Mouse (Mus musculus) frontal cortex, adult 2 months (tissue): ENCODE measurements around the gene Lsm4. TPM values are rescaled to one million over a fixed set of nuclear protein-coding genes. Genes with fewer than 3 reads are reported as not detected.

Source experiments
- DNase-seq, 2 experiments: peaks; one replicate each; pipeline ENCODE4 v3.0.0; 2022; ENCODE audit warnings: low spot score in 1 of 2; ENCODE audit errors: extremely low spot score in 1 of 2
- polyA plus RNA-seq: library from polyadenylated mRNA; depleted of rRNA; stranded (reverse); fragments of >200 nt; gene quantifications from 2 replicates; pipeline ENCODE4 v1.2.3, GENCODE M21; 2012

Lsm4 gene
- polyA plus RNA-seq, 1 experiment: 113 TPM

DNA sequence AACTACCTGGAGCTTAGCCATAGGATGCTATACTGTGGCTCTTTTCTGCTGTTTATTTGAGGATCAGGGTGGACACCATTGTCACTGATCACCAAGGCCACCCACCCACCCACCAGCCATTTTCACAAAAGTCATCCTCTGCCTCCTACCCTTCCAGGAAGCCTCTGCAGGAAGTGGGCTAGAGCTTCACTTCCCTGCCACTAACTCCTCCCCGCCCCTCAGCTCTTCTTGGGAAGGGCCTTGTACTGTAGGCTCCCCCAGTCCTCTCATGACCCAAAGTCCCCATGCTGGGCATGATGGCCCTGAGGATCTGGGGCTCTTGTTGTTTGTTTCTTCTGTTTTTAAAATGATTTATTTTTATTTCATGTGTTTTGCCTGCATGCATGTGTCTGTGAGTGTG, 2.3 kb downstream of the Lsm4 start:
- DNase-seq: no peak

DNA sequence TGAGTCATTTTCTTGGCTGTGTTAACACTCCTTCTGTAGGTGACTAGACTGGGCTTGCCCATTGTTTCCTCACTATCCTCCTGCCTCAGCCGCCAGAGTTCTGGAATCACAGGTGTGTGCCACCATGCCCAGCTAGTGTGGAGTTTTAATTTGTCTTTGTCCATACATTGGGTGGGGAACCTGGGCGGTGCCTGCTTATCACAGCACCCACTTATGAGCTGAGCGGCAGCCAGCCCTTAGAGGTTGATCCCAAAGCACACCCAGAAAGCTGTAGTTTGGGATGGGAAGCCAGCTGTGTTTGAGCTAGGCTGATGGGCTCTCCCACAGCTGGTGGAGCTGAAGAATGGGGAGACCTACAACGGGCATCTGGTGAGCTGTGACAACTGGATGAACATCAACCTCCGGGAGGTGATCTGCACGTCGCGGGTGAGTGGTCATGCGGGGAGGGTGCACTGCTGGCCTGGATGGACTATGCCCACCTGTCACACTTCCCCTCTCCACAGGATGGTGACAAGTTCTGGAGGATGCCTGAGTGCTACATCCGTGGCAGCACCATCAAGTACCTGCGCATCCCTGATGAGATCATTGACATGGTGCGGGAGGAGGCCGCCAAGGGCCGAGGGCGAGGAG, 4.5 kb downstream of the Lsm4 start:
- DNase-seq: no peak

DNA sequence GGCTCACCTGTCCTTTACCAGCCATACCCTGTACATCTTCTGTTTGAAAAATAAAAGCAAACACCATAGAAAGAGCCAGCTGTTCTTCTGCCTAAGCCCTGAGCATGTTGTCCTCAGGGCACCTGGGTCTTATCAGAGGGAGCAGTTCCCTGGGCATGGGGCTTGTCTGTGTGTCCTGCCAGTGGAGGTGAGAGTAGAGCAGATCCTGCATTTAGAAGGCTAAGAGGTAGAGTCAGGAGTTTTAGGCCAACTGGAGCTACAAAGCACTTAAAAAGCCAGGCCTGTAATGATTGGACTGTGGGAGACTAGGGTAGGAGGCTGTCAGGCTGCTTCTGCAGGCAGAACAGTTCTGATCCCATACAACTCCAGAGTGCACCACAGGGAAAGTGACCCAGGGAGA, 5.6 kb downstream of the Lsm4 start:
- DNase-seq: no peak

DNA sequence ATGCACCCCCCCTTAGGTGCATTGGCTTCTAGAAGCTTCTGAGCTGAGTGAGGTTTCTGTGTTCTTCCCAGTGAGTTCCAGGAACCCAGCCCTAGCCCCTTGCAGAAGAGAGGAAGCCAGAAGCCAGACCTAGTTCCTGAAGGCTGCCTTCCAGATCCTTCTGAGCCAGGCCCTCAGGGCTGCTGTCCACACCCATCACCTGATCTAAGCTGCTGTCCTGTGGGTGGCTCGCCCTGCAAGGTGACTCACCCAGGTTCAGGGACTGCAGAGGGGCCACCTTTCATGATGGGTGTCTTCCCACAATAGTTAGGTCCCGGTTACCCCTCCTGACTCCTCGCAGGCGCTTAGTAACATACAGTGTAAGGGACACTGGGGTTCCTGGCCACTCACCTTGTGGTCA, 6.4 kb downstream of the Lsm4 start:
- no peak for DNase-seq

DNA sequence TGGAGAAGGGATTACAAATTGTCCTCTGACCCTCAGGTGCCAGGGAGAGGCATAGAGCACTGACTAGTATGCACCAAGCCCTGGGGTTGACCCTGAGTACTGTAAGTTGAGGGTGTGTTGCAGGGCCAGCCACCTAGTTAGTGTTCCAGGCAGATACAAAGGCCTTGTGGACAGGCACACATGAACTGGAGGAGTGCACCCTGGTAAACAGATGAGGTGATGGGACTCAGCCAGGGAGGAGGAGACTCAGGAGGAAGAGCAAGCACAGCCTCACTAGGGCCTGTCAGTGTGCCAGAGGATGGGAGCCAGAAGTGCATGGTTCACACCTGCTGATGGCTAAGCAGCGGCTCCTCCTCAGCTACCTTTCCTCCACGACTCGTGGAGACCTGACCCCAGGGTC, 7.0 kb downstream of the Lsm4 start:
- DNase-seq: no peak

DNA sequence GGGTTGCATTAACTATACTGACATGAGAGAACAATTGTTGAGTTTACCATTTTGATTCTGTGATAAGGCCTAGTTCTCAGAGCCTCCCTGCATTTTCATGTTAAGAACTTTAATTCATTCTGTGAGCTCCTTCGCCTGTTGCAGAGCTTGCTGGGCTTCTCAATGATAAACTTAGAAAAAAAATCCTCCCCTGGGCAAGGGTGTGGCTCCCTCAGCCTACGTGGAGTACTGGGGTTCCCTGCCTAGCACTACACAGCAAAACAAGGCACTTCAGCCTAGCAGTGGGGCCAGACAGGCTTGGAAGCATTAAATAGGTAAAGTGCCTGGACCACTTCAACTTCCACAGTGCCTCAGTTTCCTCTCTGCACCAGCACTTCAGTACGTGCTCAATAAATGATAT, 8.4 kb downstream of the Lsm4 start:
- DNase-seq: no peak

DNA sequence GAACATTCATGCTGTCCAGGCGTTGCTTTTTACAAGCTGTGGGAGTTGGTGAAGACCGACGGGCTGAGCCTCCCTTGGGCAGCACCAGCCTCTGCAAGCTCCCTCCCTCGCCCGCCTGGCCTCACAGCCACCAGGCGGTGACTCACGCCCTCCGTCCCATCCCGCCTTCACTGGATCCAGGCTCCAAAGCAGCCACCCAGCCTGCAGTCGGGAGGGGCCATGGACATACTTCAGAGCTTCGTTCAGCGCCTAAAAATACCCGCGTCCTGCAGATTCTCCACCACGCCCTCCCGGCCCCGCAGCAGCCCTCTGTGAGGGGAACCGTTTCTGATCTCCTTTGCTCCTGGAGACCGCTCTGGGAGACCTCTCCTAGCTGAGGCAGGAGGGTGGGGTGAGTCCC, 9.1 kb downstream of the Lsm4 start:
- DNase-seq: peak in 1 of 2 experiments; percentile 77

DNA sequence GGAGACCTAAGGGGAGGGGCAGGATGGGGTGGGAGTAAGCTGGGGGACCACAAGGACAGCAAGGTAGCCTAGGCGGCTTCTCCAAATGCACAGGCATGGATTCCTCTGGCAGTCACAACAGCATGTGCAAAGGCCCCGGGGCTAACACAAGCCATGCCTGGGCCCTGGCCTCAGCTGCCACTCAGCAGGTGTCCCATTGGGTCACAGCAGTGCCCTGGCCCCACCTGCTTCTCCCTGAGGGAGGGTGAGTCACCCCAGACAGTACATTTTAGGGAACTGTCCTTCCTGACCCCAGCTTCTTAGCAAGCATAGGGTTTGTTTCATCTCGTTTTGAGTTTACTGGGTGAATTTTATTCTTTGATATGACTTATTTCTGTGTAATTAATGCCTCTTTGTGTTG, 9.6 kb downstream of the Lsm4 start:
- DNase-seq: no peak

DNA sequence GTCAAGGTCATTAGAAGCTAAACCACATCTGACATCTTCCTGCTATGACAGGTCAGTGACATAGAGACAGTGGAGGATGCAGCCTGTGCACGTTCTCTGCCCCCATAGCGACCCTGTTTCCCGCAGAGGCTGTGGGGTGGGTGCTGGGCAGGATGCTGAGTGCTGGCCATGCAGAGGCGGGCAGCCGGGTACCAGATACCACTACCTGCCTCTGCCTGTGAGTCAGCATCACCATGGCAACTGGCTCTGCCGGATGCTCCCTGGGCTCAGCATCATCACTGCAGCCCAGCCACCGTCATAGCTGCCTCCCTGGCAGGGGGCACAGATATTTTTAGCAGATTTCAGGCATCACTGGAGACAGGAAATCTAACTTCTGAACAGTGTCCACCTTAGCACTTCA, 11.2 kb downstream of the Lsm4 start:
- peak; percentile 88 to 90 for DNase-seq

DNA sequence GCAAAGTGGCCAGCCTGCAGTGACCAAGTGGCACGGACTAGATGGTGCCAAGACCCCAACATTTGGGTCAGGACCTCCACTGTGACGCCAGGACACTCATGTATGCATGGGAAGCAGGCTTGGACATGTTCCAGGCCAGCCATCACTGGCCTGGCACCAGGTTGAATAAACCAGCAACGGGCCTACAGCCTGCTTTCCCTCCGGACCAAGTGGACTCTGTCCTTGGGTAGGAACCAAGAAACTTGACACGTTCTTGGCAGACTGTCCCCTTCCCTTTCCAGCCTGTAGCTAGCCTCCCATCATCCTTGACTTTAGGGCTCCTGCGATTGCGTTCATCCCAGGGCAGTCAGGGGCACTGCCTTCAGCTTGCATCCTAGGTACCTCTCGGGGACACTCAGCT, 14.5 kb downstream of the Lsm4 start:
- no peak for DNase-seq

DNA sequence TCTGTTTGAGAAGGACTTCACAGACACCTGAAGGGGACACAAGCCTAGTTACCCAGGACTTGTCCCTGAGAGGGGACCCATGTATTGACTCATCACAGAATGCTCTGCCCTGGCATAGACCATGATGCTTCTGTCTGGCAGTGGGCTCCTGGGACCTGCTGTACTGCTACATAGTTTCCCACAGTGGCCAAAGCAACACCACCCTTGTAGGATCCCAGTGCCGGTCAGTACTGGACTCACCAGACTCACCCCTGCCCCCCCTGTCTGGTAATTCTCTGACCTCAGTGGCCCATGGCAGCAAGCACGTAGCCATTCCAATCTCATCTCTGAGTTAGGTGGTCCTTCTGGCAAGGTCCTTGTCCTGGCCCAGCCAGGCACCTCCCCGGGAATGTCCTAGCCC, 15.1 kb downstream of the Lsm4 start:
- DNase-seq: no peak

DNA sequence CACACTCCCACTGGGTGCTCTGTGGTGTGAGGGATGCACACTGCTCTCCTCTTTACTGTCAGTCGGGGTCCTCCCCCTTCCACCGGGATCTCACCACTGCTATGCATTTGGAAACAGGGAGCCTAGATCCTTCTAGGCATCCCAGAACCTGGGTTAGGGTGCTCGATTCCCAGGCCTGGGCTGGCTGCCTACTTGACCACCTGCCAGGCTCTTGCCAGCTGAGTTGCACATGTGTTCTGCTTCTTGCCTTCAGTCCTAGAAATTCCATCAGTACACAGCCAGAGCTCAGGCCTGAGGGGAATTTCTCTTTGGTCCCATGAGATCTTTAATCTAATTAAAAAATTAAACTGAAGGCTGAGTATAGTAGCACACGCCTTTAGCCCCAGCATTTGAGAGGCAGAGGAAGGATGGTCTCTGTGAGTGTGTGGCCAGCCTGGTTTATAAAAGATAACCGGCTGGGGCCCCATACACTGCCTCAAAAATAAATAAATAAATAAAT, 16.9 kb downstream of the Lsm4 start:
- DNase-seq: no peak

DNA sequence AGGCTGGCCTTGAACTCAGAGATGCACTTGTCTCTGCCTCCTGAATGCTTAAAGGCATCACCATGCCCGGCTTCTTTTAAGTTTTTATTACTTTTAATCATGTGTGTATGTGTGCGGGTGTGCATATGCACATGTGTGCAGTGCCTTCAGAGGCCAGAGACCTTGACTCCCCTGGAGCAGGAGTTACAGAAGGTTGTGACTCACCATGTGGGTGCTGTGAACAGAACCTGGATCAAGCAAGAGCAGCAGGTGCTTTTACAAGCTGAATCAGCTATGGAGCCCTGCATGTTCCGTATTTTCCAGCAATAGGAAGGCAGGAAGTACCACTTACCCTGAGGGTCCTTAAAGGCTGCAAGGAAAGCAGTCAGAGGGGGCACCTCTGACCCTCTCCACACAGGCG, 18.2 kb downstream of the Lsm4 start:
- DNase-seq: no peak

DNA sequence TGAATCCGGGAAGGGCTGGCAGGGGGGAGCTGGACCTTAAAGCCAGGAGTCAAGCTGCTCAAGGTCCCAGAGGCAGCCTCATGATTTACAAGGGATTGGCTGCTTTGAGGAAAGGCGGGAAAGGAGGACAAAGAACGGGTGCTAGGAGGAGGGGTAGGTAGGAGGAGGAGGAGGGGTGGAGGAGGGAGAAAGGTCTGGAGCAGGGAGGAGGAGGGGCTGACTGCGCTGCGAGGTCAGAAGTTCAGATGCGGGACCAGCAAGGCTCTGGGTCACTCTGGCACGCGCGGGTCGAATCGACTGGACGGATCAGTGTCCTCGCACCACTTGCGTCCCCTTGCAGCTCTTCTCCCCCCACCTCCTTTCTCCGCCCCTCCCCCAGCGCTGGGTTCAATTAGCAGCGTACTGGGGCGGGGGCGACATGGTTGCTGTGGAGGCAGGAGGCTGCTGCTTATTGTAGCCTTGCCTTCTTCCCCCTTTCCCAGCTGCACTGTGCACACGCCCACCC, 18.7 kb downstream of the Lsm4 start:
- no peak for DNase-seq

DNA sequence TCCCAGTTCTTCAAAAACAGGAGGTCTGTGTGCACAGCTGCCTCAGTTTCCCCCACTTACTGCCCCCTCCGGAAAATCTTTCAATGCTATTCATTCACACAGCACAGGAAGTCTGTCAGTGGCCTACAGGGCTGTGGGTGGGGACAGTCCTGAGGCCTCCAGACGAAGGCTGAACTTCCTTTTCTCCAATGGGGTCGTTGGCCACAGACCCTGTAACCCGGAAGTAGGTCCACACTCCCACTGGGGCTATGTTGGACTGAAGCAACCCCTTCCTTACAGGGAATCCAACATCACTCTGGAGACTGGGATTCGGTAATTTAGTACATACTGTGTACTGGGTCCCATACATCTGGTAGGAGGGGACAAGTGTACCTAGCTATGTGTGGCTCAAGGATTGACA, 20.6 kb downstream of the Lsm4 start:
- no peak for DNase-seq

DNA sequence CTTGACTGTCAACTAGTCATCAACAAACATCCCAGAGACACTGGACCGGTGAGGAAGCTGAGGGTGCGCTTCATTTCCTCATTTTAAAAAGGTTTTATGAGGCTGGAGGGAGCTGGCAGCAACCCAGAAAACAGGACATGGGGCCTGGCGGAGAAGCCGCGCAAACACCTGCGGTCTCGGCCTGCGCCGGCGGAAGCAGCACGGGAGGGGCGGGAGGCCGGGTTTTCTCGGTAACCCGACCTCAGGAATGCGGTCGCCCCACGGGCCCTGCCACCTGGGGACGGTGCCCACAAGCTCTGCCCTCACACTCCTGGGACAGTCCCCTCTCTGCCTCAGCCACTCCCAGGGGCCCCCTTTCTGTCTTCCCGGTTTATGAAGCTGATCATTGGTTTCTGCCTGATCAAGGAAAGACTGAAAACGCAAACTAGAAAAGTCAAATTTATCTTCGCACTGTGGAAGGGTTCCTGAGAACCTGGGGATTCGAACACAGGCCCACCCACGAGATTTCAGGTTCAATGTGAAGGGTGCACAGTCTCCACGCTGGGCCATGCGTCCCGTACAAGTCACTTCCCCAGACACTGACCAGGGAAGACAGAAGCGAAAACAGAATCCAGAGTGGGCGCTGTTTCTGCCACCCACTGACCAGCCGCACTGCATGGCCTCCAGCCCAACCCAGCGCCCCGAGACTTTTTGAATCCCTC, 22.4 kb downstream of the Lsm4 start:
- DNase-seq: no peak

DNA sequence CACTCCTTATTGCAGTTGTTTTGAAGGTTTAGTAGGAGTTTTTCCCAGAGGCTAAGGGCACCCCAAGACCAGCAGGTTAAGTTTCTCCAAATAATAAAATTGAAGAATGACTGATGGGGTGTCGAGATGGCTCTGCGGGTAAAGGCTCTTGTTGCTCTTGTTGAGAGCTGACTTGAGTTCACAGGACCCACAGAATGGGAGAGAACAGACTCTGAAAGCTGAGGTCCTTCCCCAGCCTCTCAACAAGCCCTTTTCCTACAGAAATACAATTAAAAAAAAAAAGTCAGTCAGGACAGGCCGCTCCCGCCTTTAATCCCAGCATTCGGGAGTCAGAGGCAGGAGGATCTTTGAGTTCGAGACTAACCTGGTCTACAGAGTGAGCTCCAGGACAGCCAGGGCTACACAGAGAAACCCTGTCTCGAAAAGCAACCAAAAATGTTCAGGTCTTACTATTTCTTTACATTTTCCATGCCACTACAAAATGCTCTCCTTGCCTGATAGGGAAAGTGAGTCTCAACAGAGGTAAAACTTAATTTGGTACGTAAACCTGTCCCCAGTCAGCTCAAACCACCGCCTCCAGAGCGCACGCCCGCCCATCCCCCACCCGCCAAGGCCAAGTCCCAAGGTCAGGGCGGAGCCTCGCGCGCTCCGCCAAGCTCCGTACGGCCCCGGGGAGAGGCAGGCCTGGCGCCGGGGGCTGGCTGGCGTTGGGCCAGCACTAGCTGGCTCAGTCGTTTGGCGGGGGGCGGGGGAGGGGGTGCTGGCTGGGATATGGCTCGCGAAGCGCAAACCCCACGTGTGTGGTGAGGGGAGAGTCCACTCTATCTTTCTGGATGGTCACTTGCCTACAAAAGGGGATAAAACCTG, 23.2 kb downstream of the Lsm4 start:
- no peak for DNase-seq

DNA sequence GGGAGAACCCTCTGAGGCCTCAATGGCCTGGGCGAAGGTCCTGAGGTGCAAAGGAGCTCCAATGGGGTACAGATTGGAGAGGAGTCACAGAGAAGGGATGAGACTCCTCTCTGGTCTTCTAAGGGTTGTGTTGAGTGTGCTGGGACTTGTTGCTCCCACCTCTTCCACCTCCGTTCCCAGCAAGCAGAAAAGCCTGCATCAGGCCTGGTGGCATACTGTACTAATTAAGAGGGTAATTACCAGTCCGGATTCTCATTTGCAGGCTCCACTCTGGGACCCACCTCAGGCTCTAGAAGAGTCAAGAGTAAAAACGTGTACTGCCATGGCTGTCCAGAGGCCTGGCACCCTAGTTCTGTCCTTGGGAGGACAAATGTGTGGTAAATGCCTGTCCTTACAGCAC, 23.9 kb downstream of the Lsm4 start:
- DNase-seq: no peak

DNA sequence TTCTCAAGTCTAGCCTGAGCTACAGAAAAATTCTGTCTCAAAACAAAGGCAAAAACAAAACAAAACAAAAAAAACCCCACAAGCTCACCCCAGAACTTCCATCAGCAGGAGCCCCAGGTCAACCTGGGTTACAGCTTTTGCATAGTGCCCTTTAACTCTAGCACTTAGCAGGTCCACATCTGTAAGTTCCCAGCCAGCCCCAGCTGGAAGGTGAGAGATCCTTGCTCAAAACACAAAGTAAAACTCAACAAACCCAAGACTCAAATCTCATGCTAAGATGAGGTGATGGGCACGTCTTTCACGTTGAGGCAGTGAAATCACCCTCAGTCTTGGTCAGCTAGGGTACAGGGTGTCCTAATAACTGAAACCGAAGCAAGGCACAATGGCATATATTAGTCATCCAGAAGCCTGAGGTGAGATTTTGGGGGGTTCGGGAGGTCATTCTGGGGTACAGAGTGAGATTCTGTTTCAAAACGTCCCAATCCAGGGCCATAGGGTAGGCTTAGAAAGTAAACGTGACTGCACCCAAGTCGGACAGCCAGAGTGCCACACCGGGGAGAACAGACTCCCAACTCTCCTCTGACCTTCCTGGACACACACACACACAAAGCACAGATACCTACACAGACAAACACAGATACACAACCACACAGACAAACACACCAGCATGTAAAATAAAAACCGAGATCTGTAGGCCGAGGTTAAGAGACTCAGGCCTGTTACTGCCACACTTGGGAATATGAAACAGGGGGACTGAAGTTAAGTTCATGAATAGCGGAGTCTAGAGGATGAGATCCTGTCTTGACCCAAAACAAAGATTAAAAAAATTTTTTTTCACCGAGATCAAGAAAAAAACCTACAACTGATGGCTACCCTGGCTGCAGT, 24.6 kb downstream of the Lsm4 start:
- no peak for DNase-seq

DNA sequence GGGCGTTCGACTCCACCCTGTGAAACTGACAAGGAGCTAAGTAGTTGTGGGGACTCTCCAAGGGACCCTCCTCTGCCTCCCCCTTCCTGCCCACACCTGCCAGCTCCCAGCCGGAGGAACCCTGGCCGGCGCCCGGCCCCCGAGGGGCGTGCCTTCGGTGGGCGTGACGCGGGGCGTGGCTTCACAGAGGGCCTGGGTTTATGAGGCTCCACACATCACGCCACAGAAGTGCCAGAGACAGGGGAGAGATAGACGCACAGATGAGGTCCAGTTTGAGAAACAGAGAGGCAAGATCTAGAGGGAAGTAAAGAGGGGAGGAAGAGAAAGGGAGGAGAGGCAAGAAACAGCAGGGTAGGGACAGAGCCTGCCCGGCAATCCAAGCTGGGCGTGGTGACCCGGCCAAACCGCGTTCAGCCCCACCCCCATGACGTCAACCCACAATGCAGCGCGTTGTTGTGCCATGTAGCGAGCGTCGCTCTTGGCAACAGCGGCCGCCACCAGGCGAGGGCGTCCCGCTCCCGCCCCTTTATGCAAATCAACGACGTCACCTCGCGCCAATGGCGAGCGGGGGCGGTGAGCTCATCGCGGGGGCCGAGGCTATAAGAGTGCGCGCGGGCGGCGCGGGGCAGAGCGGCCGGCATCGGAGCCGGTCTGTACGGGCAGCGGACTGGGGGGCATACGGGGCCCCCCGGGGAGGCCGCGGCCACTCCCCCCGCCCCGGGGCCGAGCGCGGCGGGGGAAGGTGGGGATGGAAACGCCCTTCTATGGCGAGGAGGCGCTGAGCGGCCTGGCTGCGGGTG, 25.5 kb downstream of the Lsm4 start, which contains the start of gene Jund:
Gene Jund, plus strand, starts transcription at position 640 of the 800 bp plus-strand sequence.
- DNase-seq: peak; percentile 97 to 99
